Mouse (Mus musculus): ENCODE measurements around the gene Fbxl22. TPM values are rescaled to one million over a fixed set of nuclear protein-coding genes. Genes with fewer than 3 reads are reported as not detected.

Fbxl22 gene
- polyA plus RNA-seq, 1 experiment: 1.5 TPM

GRCm38 (mm10) chr9:66515115-66515514, 722 bp upstream of the Fbxl22 start:
- DNase-seq (ENCODE audit: low read depth in 1 of 2, low spot score in 2 of 2): no peak
- no peak overlapping the region for H3K27ac ChIP-seq (ENCODE audit: insufficient read depth, low read length)
- WGBS: 81% methylated on average over 2 of the region's 2 CpGs
- peaks cover 10% of the 10 kb centered on the region; the same call in 1 of the 2 replicates for H3K4me1 ChIP-seq (ENCODE audit: control insufficient read depth, insufficient read depth, insufficient read length)
- peaks cover 21% of the 10 kb centered on the region for H3K36me3 ChIP-seq (ENCODE audit: control insufficient read depth, insufficient read depth, low read length)
- H3K27me3 ChIP-seq (ENCODE audit: control insufficient read depth, insufficient read depth, low read length): no peaks in the 10 kb centered on the region
- no peak overlapping the region for H3K4me3 ChIP-seq (ENCODE audit: extremely low read depth, insufficient read depth, insufficient read length)
- TF ChIP-seq CTCF (IDR thresholded peaks at IDR 0.05; ENCODE audit: extremely low read depth, insufficient read depth, insufficient read length, insufficient replicate concordance): no peak

GRCm38 (mm10) chr9:66513661-66514255, 635 bp downstream of the Fbxl22 start:
- Histone ChIP-seq H3K36me3 (ENCODE audit: control insufficient read depth, insufficient read depth, low read length) (peaks cover 17% of the 10 kb centered on the region), H3K4me1 (ENCODE audit: control insufficient read depth, insufficient read depth, insufficient read length) (peaks cover 10% of the 10 kb centered on the region; the same call in 1 of the 2 replicates), H3K4me3 (ENCODE audit: extremely low read depth, insufficient read depth, insufficient read length) (no peak overlapping the region), H3K27me3 (ENCODE audit: control insufficient read depth, insufficient read depth, low read length) (no peaks in the 10 kb centered on the region), H3K27ac (ENCODE audit: insufficient read depth, low read length) (no peak overlapping the region)
- 88% methylated on average over 4 of the region's 4 CpGs for WGBS
- no peak for DNase-seq (ENCODE audit: low read depth in 1 of 2, low spot score in 2 of 2)
- TF ChIP-seq POLR2A (IDR thresholded peaks at IDR 0.05; ENCODE audit: low read depth, low read length) (no peak), CTCF (IDR thresholded peaks at IDR 0.05; ENCODE audit: extremely low read depth, insufficient read depth, insufficient read length, insufficient replicate concordance) (no peak)

GRCm38 (mm10) chr9:66513150-66513549, 1.2 kb downstream of the Fbxl22 start:
- no peak overlapping the region for H3K4me3 ChIP-seq (ENCODE audit: extremely low read depth, insufficient read depth, insufficient read length)
- peaks cover 10% of the 10 kb centered on the region; the same call in 1 of the 2 replicates for H3K4me1 ChIP-seq (ENCODE audit: control insufficient read depth, insufficient read depth, insufficient read length)
- no peak overlapping the region for H3K27ac ChIP-seq (ENCODE audit: insufficient read depth, low read length)
- peak in 1 of 2 experiments; percentile 24 for DNase-seq (ENCODE audit: low read depth in 1 of 2, low spot score in 2 of 2)
- H3K27me3 ChIP-seq (ENCODE audit: control insufficient read depth, insufficient read depth, low read length): no peaks in the 10 kb centered on the region
- TF ChIP-seq CTCF (IDR thresholded peaks at IDR 0.05; ENCODE audit: extremely low read depth, insufficient read depth, insufficient read length, insufficient replicate concordance) (no peak), POLR2A (IDR thresholded peaks at IDR 0.05; ENCODE audit: low read depth, low read length) (no peak)
- peaks cover 13% of the 10 kb centered on the region for H3K36me3 ChIP-seq (ENCODE audit: control insufficient read depth, insufficient read depth, low read length)

GRCm38 (mm10) chr9:66512351-66512671, 2.1 kb downstream of the Fbxl22 start:
- peaks cover 10% of the 10 kb centered on the region; the same call in 1 of the 2 replicates for H3K4me1 ChIP-seq (ENCODE audit: control insufficient read depth, insufficient read depth, insufficient read length)
- DNase-seq (ENCODE audit: low read depth in 1 of 2, low spot score in 2 of 2): peak; percentile 63 to 82
- WGBS: 2% methylated on average over 8 of the region's 8 CpGs
- peaks cover 12% of the 10 kb centered on the region for H3K36me3 ChIP-seq (ENCODE audit: control insufficient read depth, insufficient read depth, low read length)
- peak overlapping the region; percentile 89 for H3K27ac ChIP-seq (ENCODE audit: insufficient read depth, low read length)
- TF ChIP-seq POLR2A (IDR thresholded peaks at IDR 0.05; ENCODE audit: low read depth, low read length) (peak; percentile 48; the same call in 1 of the 2 replicates), CTCF (IDR thresholded peaks at IDR 0.05; ENCODE audit: extremely low read depth, insufficient read depth, insufficient read length, insufficient replicate concordance) (no peak)
- H3K4me3 ChIP-seq (ENCODE audit: extremely low read depth, insufficient read depth, insufficient read length): peak overlapping the region; percentile 63
- H3K27me3 ChIP-seq (ENCODE audit: control insufficient read depth, insufficient read depth, low read length): no peaks in the 10 kb centered on the region

- TF ChIP-seq POLR2A (IDR thresholded peaks at IDR 0.05; ENCODE audit: low read depth, low read length): peak; percentile 26; the same call in 1 of the 2 replicates
- no peak for TF ChIP-seq CTCF (IDR thresholded peaks at IDR 0.05; ENCODE audit: extremely low read depth, insufficient read depth, insufficient read length, insufficient replicate concordance)
Observed at GRCm38 (mm10) chr9:66511580-66512350, 2.6 kb downstream of the Fbxl22 start.

GRCm38 (mm10) chr9:66510944-66511343, 3.4 kb downstream of the Fbxl22 start:
- Histone ChIP-seq H3K4me1 (ENCODE audit: control insufficient read depth, insufficient read depth, insufficient read length) (peaks cover 10% of the 10 kb centered on the region; the same call in 1 of the 2 replicates), H3K27me3 (ENCODE audit: control insufficient read depth, insufficient read depth, low read length) (no peaks in the 10 kb centered on the region), H3K4me3 (ENCODE audit: extremely low read depth, insufficient read depth, insufficient read length) (peak overlapping the region; percentile 45), H3K36me3 (ENCODE audit: control insufficient read depth, insufficient read depth, low read length) (peaks cover 6% of the 10 kb centered on the region), H3K27ac (ENCODE audit: insufficient read depth, low read length) (peak overlapping the region; percentile 80; the same call in 1 of the 2 replicates)
- no peak for DNase-seq (ENCODE audit: low read depth in 1 of 2, low spot score in 2 of 2)
- no peak for TF ChIP-seq CTCF (IDR thresholded peaks at IDR 0.05; ENCODE audit: extremely low read depth, insufficient read depth, insufficient read length, insufficient replicate concordance)
- TF ChIP-seq POLR2A (IDR thresholded peaks at IDR 0.05; ENCODE audit: low read depth, low read length): no peak
- 6% methylated on average over 2 of the region's 2 CpGs for WGBS

More at GRCm38 (mm10) chr9:66511580-66512350, 2.6 kb downstream of the Fbxl22 start:
- Histone ChIP-seq H3K27me3 (ENCODE audit: control insufficient read depth, insufficient read depth, low read length) (no peaks in the 10 kb centered on the region), H3K27ac (ENCODE audit: insufficient read depth, low read length) (peak overlapping the region; percentile 89), H3K4me3 (ENCODE audit: extremely low read depth, insufficient read depth, insufficient read length) (peak overlapping the region; percentile 63), H3K36me3 (ENCODE audit: control insufficient read depth, insufficient read depth, low read length) (peaks cover 9% of the 10 kb centered on the region), H3K4me1 (ENCODE audit: control insufficient read depth, insufficient read depth, insufficient read length) (peaks cover 10% of the 10 kb centered on the region; the same call in 1 of the 2 replicates)
- under 1% methylated on average over 78 of the region's 78 CpGs for WGBS
- DNase-seq (ENCODE audit: low read depth in 1 of 2, low spot score in 2 of 2): peak; percentile 81 to 84

Data from spleen, adult 2 months (tissue).